In genomic region chr4:32041741-32042452, GRCm38 (mm10) we compare ENCODE assay signal across 10 mouse cellular contexts.
DNase-seq lines count a peak whose midpoint lies in the region; ATAC-seq and TF ChIP-seq lines count a peak whose summit lies in the region.
"Had no signal": no experiment of that assay in that cellular context is flagged by ENCODE, and none has a peak within 500 bp of the region (broad histone marks: within the 10 kb centered on the region; RNA-seq: fewer than 3 reads in every experiment).

No protein-coding gene starts in this region.

- no peak for TF ChIP-seq CTCF in thymus, adult 2 months (IDR thresholded peaks at IDR 0.05; ENCODE audit: borderline replicate concordance, control insufficient read depth, extremely low read depth, insufficient read depth, low read length, poor library complexity)

- no peak overlapping the region for H3K4me3 ChIP-seq in kidney, embryonic 14.5 days (ENCODE audit: low read length)
- H3K4me3 ChIP-seq in forebrain, embryonic 12.5 days (replicated peaks) = no peak overlapping the region
- no peak overlapping the region for H3K4me3 ChIP-seq in midbrain, embryonic 11.5 days (ENCODE audit: low read depth, low read length)
- H3K4me3 ChIP-seq in liver, embryonic 12.5 days = no peak overlapping the region
- no peak overlapping the region for H3K4me3 ChIP-seq in thymus, adult 2 months (ENCODE audit: control insufficient read depth, insufficient read depth, low read length)
- H3K4me3 ChIP-seq: heart, embryonic 10.5 days had no signal

- DNase-seq in kidney, adult 11 months = no peak
- DNase-seq in MN1 (ENCODE audit: low spot score) = peak; percentile 20
- peak; percentile 97 for DNase-seq in midbrain, embryonic 11.5 days (ENCODE audit: low spot score, missing footprints)
- DNase-seq in heart, adult 18-20 months = no peak
- DNase-seq in thymus, adult 2 months = no peak
- DNase-seq: cerebellum, adult 9-11 months had no signal

- H3K9me3 ChIP-seq in kidney, embryonic 14.5 days (ENCODE audit: control insufficient read depth, low read length) = no peaks in the 10 kb centered on the region
- no peaks in the 10 kb centered on the region for H3K9me3 ChIP-seq in forebrain, embryonic 12.5 days
- H3K9me3 ChIP-seq in midbrain, embryonic 11.5 days (ENCODE audit: control insufficient read depth, low read length) = no peaks in the 10 kb centered on the region
- no peaks in the 10 kb centered on the region for H3K9me3 ChIP-seq in liver, embryonic 12.5 days (replicated peaks)
- H3K9me3 ChIP-seq: heart, embryonic 10.5 days had no signal

- peak; percentile 81 for ATAC-seq in kidney, embryonic 14.5 days (ENCODE audit: low FRiP score, low TSS enrichment)
- ATAC-seq in forebrain, embryonic 12.5 days (ENCODE audit: low FRiP score) = peak; percentile 82
- ATAC-seq in midbrain, embryonic 11.5 days (ENCODE audit: low FRiP score) = peak; percentile 92
- no peak for ATAC-seq in liver, embryonic 12.5 days

- H3K27me3 ChIP-seq in kidney, embryonic 14.5 days (ENCODE audit: control insufficient read depth, insufficient read depth, low read length) = no peaks in the 10 kb centered on the region
- no peaks in the 10 kb centered on the region for H3K27me3 ChIP-seq in forebrain, embryonic 12.5 days
- H3K27me3 ChIP-seq in midbrain, embryonic 11.5 days (ENCODE audit: control insufficient read depth, insufficient read depth, low read length) = no peaks in the 10 kb centered on the region
- H3K27me3 ChIP-seq in liver, embryonic 12.5 days (replicated peaks) = no peaks in the 10 kb centered on the region
- H3K27me3 ChIP-seq in thymus, adult 2 months (ENCODE audit: control insufficient read depth, insufficient read depth, low read length) = no peaks in the 10 kb centered on the region

- H3K9ac ChIP-seq in kidney, embryonic 14.5 days (ENCODE audit: low read depth, low read length) = no peak overlapping the region
- no peak overlapping the region for H3K9ac ChIP-seq in forebrain, embryonic 12.5 days
- H3K9ac ChIP-seq in midbrain, embryonic 11.5 days (ENCODE audit: low read length) = no peak overlapping the region
- H3K9ac ChIP-seq in liver, embryonic 12.5 days = no peak overlapping the region

- no peak for TF ChIP-seq POLR2A in thymus, adult 2 months (IDR thresholded peaks at IDR 0.05; ENCODE audit: control insufficient read depth, extremely low read depth, insufficient read depth, low read length, poor library complexity)

- H3K4me1 ChIP-seq in kidney, embryonic 14.5 days (ENCODE audit: control insufficient read depth, insufficient read depth, low read length) = peaks cover 10% of the 10 kb centered on the region; the same call in 1 of the 2 replicates
- peaks cover 15% of the 10 kb centered on the region for H3K4me1 ChIP-seq in forebrain, embryonic 12.5 days
- peaks cover 10% of the 10 kb centered on the region; the same call in 1 of the 2 replicates for H3K4me1 ChIP-seq in midbrain, embryonic 11.5 days (ENCODE audit: control insufficient read depth, insufficient read depth, low read length)
- no peaks in the 10 kb centered on the region for H3K4me1 ChIP-seq in liver, embryonic 12.5 days
- H3K4me1 ChIP-seq in thymus, adult 2 months (replicated peaks; ENCODE audit: control insufficient read depth, insufficient read depth, low read length) = no peaks in the 10 kb centered on the region

- H3K27ac ChIP-seq in kidney, embryonic 14.5 days (ENCODE audit: low read depth, low read length) = peak overlapping the region; percentile 61; the same call in 1 of the 2 replicates
- peak overlapping the region; percentile 53; the same call in 1 of the 2 replicates for H3K27ac ChIP-seq in forebrain, embryonic 12.5 days
- peak overlapping the region; percentile 38 for H3K27ac ChIP-seq in midbrain, embryonic 11.5 days (ENCODE audit: low read depth, low read length)
- no peak overlapping the region for H3K27ac ChIP-seq in liver, embryonic 12.5 days
- H3K27ac ChIP-seq in thymus, adult 2 months (ENCODE audit: control insufficient read depth, insufficient read depth, low read length) = no peak overlapping the region
- H3K27ac ChIP-seq: heart, embryonic 10.5 days had no signal

- H3K4me2 ChIP-seq in kidney, embryonic 14.5 days (replicated peaks; ENCODE audit: low read depth, low read length) = no peak overlapping the region
- H3K4me2 ChIP-seq in forebrain, embryonic 12.5 days = no peak overlapping the region
- H3K4me2 ChIP-seq in midbrain, embryonic 11.5 days = no peak overlapping the region
- no peak overlapping the region for H3K4me2 ChIP-seq in liver, embryonic 12.5 days

- 42% methylated on average over 15 of the region's 15 CpGs for WGBS in kidney, embryonic 14.5 days
- 58% methylated on average over 15 of the region's 15 CpGs for WGBS in forebrain, embryonic 12.5 days
- 40% methylated on average over 15 of the region's 15 CpGs for WGBS in midbrain, embryonic 11.5 days
- 68% methylated on average over 15 of the region's 15 CpGs for WGBS in liver, embryonic 12.5 days (ENCODE audit: insufficient replicate concordance)
- 84% methylated on average over 15 of the region's 15 CpGs for whole genome bisulfite sequencing in thymus, adult 2 months

- no peaks in the 10 kb centered on the region for H3K36me3 ChIP-seq in kidney, embryonic 14.5 days (ENCODE audit: control insufficient read depth, insufficient read depth, low read length)
- H3K36me3 ChIP-seq in forebrain, embryonic 12.5 days (replicated peaks) = no peaks in the 10 kb centered on the region
- H3K36me3 ChIP-seq in midbrain, embryonic 11.5 days (ENCODE audit: control insufficient read depth, insufficient read depth, low read length) = no peaks in the 10 kb centered on the region
- H3K36me3 ChIP-seq in liver, embryonic 12.5 days = no peaks in the 10 kb centered on the region
- no peaks in the 10 kb centered on the region for H3K36me3 ChIP-seq in thymus, adult 2 months (ENCODE audit: control insufficient read depth, insufficient read depth, low read length)
- H3K36me3 ChIP-seq: heart, embryonic 10.5 days had no signal

Comparison
In these comparisons a context has a peak if more than half of its experiments do, and no peak if none do; other contexts are left out.
1. H3K27ac ChIP-seq: peak in kidney, embryonic 14.5 days (single experiment), forebrain, embryonic 12.5 days (single experiment) and midbrain, embryonic 11.5 days (single experiment); none in liver, embryonic 12.5 days (single experiment) and thymus, adult 2 months (single experiment).
2. DNase-seq: peak in MN1 (single experiment) and midbrain, embryonic 11.5 days (single experiment); none in kidney, adult 11 months (single experiment), heart, adult 18-20 months (0 of 2) and thymus, adult 2 months (single experiment).